Mouse (Mus musculus) thymus, postnatal 4 days (tissue): ENCODE measurements at regions not wholly inside any gene's neighbourhood (a gene's known extent, or its start where the extent isn't known, plus 50 kb on each side); places are given as distances from the start of the nearest gene placed in this dataset.
A peak's percentile ranks its signal among the peaks of the same experiment; 100 is the strongest.

Experiments
- DNase-seq: peaks from one replicate; pipeline ENCODE4 v3.0.0; 2021

DNA sequence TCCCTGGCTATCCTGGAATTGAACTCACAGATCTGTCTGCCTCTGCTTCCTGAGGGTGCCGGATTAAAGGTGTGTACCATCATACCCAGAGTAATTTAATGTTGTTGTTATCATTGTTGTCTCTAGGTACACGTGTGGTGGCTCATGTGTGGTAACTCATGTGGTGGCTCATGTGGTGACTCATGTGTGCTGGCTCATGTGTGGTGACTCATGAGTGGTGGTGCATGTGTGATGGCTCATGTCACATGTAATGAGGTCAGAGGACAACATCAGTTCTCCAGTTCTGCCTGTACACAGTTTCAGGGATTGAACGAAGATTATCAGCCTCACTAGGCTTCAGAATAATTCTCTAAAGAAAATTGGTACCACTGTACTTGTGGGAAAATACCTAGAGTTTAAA lies 80.2 kb downstream of the Zfp36l2 start:
- no peak for DNase-seq

DNA sequence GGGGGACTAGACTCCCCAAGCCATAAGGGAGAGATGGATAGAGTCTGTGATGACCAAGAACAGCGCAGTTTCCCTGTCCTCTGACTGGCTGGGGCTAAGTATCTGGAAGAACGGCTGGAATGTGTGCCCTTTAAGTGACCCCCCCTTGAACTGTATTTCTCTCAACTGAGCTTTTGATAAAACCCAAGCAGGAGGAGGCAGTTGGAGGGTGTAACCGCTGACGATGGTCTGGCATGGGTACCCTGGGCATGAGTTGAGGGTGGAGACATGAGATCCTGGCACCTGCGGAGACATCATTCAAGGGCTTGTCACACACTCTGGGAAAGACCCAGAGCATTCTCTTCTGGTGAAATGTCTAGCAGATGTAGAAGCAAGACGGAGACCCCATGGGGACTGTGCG lies 83.5 kb downstream of the Zfp36l2 start:
- DNase-seq: no peak

DNA sequence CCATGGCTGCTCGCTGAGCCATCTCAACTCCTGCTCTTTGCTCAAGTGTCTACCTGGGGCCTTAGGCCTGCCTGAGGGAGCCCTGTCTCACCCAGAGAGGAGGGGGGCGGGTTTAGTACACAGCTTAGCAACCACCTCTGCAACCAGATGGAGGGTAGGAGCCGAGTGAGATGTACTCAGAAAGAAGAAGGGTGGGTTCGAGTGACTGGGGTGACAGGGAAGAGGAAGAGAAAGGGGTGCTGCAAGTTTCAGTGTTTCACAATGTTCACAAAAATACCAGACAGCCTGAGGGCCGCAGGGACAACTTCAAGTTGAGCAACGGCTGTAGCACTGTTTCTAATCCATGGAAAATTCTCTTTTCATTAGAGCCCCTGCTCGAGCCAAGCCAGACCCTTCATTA lies 84.4 kb downstream of the Zfp36l2 start:
- no peak for DNase-seq

DNA sequence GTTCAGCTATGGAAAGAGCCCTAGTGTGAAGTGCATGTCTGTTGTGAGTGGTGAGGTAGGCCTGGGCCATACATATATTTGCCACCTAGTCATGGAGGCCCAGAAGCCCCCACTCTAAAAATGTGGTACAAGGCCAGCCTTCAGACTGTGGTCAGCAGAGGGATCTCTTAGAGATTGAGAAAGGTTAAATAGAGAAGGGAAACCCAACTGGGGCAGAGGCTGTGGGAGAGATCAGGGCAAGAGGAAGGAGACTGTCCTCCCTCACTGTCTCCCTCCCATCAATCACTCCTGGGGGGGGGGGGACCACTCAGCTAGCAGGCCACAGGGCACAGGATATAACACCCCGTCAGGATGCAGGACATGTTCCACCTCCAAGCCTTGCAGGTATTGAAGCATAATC lies 86.1 kb downstream of the Zfp36l2 start:
- DNase-seq: no peak

DNA sequence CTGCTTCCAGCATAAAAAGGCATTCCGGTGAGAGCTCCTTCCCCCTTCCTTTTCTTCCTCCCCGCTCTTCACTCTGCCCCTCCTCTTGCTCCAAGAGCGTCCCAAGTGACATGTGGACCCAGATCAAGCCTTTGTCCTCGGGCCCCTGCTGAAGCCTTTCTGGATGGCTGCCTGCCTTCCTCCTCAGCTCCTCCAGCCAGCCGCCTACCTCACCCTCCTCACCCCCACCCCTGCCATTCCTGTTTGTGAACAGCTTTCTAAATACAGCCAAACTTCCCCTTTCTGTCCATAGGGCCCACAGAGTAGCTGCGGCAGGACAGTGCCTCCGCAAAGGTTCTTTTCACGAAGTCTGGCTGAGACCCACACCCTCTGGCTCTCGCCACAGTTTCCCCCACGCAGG lies 87.2 kb downstream of the Zfp36l2 start:
- no peak for DNase-seq

DNA sequence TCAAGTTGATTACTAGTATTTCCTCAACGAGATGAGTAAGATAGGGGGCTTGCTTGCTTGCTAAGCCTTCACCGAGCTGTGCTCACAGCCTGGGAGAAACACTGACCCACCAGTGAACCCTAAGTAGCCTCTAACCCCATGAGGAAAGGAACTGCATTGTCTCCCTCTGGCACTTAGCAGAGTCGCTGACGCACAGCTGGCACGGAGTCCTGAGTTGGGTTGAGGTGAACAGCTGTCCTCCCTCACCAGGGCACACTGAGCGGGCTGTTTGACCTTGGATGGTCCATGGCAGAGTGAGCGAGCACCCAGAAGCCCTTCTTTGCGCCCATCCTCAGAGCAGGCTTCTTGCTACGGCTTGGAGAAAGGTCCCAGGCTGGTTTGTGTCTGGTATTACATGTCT lies 88.0 kb downstream of the Zfp36l2 start:
- no peak for DNase-seq

DNA sequence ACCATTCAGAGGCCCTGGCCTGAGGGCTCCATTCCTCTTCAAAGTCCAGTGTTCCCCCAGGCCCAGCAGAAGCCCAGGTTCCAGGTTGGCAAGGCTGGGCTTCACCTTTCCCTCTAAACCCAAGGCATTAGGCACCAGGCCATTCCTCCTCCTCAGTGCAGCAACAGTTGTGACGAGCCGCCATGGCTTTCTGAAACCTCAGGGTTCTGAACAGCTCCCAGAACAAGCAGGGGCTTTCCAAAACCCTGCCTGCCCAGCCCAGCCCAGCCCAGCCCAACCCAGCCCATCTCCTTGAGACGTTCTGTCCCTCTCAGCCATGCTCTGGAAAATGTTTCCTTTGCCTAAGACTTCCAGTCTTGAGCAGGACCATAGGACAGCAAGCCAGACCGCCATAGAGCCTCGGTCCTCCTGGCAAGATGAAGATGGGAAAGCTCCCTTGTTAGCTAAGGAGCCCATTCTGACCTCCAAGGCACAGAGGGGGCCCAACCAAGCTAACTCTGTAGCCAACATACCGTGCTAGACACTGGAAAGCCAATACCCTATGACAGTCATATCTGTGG lies 89.8 kb downstream of the Zfp36l2 start:
- no peak for DNase-seq

DNA sequence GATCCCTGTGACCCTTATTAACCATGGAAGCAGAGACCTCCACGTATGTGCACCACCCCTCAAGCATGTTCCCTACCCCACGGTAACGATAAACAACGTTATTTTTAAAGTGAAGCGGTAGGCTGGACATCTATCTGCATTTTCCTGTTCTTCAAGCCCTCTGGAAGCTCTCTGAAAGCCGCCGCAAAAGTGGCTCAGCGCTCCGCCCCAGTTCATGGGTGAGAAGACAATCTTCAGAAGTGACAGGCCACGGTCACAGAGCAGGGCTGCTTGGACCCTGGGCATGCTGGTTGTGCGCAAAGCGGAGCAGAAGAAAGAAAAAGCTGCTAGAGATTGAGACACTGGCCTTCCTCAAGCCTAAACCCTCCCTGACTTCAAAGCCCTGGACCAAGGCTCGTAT lies 90.5 kb downstream of the Zfp36l2 start:
- DNase-seq: no peak

DNA sequence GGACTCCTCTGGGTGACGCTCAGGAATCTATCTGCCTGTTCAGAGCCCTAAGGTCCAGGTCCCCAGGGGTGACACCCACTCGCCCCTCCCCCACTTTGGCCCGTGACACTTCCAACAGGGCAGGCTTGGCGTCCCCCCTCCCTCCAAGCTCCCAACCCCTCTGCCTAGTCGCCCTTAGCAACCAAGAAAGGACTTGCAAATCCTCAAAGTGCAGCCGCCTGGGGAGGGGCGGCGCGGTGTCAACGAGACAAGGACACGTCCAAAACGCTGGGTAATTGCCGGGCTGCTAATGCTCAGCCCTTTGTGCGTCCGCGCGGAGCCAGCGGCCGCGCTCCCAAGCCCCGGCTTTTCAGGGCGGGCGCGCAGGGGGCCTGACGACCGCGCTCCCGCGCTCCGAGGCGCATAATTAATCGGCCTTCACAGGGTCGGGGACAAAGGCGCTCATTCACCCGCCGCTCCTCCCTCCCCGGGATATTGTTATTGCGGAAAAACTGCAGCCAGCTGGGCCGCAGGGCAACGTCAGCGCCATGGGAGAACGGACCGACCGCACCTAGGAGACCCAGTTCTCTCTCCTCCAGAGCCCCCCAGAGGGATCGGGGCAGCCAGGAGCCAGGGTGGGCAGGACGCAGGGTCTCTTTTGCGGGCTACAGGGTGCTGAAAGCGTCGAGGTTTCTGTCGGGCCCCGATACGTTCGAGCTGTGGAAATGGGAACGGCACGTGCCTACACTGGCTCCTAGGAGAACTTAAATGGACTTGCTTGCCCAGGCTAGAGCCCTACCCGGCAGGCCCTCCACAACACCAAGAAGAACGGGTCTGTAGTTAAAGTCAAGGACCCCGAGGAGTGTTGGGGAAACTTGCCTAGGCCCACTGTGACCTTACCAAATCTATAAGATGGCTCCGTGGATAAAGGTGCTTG lies 91.1 kb downstream of the Zfp36l2 start:
- DNase-seq: no peak

DNA sequence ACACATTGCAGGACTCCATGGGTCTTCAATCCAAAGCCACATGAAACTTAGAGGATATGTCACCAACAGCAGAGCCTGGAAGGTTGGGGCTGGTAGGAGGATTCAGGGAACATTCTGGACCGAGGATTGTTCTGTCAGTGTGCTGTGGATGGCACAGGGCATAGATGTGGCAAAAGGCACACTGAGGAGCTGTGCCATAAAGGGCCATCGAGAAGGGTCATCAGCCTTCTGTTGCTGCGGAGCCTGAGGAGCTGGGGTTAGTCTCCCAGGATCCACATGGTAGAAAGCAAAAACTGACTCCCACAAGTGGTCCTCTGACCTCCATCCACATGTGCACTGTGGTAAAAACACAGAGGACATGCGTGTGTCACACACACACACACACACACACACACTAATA lies 91.9 kb downstream of the Zfp36l2 start:
- no peak for DNase-seq

DNA sequence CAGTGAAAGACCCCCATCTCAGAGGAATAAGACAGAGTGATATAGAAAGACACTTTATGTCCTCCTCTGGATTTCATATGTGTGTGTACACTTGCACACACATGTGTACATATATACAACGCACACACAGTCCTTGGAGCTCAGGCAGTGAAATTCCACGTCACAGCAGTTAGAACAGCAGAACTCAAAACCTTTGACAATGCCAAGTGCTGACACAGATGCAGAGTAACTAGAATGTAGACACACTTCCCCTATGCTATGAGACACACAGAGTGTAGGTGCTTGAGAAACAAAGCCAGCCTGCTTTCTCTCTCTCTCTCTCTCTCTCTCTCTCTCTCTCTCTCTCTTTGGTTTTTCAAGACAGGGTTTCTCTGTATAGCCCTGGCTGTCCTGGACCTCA lies 92.7 kb downstream of the Zfp36l2 start:
- DNase-seq: no peak

DNA sequence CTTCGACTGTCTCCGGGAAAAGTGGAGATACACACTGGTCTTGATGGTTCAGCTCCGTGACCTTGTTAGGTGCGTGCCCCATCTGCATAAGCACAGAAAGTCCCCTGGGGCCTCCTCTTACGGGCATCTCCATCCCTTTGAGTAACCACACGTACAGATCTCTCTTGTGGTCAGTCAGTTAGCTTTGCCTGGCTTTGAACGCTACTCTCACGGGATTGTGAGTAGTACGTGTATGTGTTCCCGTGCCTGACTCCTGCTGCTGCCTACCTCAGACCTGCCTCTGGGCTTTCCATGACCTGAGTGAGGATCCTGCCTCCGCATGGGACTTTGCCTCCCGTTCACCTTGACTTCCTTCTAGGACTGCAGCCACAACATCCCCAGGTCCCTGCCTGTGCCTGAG lies 101.4 kb downstream of the Zfp36l2 start:
- no peak for DNase-seq

DNA sequence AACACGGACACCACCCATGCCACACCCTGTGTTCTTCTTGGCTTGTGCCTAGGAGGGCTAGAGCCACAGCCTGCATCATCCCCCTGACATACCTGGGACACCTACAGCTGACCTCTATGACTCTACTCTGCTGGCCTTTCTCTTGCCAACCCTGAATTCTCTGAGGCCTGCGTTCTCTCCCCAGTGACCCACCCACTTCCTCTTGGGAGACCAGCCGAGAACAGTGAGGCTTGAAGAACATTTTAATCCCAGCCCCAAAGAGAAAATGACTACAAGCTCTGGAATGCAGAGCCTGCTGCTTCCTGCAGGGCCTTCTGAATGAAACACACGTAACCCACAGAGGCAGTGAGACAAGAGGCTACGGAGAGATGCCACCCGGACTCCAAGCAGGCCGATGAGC lies 102.0 kb downstream of the Zfp36l2 start:
- DNase-seq: no peak

DNA sequence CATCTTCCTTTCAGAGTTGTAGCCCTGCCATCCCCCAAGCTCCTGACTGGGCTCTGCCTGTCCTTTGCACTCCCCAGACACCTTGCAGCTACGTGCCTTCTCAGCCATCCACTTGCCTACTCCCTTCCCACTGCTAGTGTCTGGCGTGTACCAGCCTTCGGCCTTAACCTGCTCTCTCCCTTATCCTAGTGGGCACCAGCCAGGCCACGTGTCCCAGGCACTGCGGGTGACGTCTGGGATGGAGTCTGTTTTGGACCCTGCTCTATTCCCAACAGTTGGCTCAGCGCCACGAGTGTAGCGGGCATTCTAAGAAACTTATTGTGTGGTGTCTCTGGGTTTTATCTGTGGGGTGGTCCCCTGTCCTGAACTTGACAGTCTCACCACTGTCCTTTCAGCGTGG lies 102.5 kb downstream of the Zfp36l2 start:
- no peak for DNase-seq

DNA sequence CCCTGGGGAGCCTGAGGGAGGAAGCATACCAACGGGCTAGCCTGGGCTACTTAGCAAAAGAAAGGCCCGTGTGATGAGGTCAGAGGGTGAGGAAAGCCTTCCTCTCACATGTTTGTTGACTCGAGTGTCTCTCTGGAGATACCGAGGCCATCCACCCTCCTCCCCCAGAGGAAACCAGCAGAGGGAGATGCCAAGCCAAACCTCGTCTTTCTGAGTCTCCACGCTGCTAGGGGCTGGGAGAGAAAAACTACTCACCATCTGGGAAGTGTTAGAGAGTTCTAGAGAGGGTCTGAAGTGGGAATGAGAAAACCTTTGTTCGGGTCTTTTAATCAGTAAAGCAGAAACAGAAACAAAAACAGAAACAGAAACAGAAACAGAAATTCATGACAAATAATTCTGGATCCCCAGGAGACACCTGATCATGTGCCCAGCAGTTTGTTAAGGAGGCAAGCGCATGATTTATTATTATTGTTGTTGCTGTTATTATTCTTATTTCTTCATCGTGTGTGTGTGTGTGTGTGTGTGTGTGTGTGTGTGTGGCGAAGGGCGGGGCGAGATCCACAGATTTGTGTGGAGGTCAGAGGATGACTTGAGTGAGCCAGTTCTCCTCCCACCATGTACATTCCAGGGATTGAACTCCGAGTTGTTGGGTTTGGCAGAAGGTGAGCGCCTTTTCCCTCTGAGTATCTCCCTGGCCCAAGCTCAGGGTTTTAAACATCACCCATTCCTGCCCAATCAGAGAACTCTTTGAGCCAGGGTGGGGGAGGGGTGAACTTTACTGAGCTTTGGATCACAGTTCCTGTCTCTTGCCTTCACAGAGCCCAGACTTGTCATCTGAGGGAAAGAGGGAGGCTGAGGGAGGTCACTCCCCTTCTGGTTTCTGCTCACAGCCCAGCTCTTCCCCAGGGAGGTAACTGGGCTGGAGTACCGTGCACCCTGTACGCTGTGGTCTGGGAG lies 104.2 kb downstream of the Zfp36l2 start:
- peak; percentile 36 for DNase-seq

DNA sequence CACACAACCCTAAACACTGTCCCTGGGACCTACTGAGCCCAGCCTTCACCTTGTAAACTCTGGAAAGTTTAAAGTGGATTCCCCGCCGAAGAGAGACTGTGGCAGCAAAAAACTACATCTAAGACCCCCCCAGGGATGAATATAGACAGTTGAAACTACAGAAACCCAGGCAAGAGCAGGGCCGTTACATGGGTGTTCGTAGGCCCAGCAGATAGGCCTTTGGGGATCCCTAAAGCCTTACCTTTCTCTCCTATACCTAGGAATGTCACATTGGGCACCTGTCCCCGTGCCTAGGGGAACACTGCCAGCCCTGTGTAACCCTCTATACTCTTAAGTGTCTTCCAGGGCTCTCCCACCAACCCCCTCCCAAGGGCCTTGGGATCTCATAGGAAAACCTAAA lies 105.2 kb downstream of the Zfp36l2 start:
- DNase-seq: no peak

DNA sequence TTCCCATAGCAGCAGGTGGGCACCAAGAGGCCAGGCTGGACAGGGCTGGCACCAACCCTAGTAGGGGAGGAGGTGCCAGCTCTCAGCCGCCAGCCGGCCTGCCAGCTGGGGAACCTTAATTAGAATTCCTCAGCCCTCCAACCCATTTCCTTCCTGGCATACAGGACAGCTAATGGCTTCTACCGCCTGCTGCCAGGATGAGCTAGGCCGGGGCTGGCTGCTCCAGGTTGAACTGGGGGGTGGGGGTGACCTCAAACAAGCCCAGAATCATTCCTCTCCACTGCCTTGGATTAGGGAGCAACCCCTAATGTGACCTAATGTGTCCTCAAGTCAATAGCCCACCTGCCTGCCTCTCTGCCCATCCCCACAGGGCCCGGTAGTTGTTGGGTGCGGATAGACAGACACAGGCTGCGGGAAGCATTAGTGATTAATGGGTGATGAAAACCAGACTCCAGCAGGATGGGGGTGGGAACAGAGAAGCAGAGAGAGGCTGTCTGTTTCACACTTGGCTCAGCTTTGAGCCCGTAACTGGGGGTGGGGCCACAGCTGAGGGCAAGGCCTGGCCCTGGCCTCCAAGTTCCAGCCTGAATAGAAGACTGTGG lies 105.9 kb downstream of the Zfp36l2 start:
- DNase-seq: no peak

DNA sequence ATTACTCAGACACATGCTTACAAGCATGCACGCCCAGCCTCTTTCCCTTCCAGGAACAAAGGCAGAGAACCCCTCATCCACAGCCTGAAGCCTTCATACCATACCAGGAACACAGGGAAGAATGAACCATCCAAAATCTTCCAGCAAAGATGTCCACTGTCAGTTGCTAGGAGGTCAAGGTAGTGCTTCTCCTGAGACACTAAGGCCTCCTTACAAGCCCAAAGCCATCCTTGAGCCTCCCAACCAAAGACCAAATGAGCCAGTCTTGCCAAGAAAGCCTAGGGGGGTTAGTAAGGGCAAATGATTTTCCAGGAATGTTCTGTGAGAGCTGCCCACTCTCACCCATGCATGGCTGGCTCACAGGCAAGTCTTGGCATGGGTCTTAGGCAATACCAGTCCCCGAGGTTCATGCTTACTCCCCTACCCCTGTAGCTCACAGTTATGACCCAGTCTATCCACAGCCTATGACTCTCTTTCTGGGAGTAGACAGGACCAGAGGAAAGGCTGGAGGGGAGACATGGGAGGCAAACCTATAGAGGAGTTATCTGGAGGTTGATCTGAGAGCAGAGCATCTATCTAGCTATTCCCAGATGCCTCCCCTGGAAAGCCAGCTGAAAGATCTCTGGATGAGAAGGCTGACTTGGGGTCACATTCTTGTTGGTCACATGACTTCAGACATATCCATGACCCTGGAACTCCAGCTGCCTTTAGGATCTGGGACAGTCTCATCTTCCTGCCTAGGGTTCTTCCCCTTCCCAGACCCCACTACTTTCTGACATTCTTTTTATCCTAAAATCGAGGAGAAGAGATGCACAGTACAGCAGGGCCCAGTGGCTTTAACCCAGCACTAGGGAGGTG lies 112.4 kb downstream of the Zfp36l2 start:
- DNase-seq: no peak

DNA sequence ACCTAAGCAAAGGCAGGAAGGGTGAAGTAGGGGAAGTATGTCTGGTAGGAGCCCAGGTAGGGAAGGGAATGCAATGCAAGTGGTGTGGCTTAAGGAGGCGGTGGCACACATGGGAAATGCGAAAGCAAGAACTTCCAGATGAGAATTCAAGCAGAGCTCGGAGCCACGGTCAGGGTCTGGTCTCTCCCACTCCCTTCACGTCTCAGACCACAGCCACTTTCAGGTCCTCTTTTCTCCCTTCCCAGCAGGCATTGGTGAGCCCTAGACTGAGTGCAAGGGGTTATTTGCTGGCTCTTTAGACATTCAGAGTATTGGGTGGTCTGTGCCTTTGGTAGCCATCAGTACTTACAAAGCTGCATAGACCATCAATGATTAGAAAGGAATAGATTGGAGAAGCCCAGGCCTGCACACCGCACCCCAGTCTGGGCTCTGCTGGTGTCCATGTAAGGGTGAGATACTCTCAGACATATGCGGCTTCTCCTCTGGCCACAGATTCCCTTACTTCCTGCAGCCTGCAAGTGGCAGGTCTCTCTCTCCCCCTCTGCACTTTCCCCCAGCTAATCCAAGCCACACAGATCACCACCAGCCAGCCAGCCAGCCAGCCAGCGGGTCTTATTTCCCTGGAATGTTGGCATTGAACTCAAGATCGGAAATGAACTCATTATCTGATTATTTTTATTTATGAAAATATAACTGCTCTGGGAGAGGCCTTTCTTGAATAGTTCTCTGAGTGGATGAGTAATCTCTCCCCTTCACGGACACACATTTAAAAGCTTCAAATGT lies 113.6 kb downstream of the Zfp36l2 start:
- no peak for DNase-seq

DNA sequence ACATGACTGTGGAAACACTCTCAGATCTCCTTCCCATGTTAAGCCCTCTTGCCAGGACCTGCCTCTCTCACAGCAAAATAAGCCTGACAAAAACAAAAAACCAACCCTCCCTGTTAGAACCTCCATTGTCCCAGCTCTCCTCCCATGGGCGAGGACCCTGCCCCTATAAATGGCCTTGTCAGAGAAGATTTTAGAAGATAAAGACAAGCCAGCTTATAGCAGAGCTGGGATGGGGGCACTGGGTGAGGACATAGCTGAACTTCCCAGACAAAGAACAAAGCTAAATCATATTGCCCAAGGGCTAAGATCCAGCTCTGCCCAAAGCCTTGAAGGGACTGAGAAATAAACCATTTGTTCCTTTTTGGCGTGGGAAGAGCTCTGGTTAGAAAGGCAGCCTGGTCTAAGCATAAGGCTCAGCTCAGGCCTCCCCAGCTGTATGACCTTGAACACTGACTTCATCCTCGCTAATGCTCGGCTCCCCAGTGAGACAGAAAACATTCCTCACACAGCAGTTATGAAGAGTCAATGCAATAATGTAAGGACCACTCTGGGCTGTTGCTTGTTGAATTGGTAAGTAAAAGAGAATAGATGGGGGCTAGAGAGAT lies 115.2 kb downstream of the Zfp36l2 start:
- no peak for DNase-seq

DNA sequence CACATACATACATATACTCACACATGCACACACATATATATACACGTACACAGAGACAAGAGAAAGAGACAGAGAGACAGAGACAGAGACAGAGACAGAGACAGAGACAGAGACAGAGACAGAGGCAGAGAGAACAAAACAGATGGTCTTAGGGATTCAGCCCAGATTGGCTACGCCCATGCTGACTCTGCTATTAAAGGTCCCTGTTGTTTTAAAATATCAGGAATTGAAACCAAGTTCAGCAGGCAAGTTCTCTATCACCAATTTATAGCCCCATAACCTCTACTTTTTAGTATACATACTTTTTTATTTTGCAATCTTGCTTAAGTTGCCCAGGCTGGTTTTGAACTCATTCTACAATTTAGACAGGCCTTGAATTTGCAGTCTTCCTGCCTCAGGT lies 115.9 kb downstream of the Zfp36l2 start:
- DNase-seq: no peak
